Mouse (Mus musculus) midbrain, embryonic 16.5 days (tissue): ENCODE measurements around the gene Nrg3. TPM values are rescaled to one million over a fixed set of nuclear protein-coding genes. Genes with fewer than 3 reads are reported as not detected.

Experiments used
- ATAC-seq: fragments of 200-750 bp; cut with Nextera tagmentation; 2 replicates; pipeline ENCODE4 v1.8.0; 2017; ENCODE audit warnings: moderate TSS enrichment
- H3K27ac ChIP-seq: fragments of 300-500 bp; sonication (generic); 2 replicates; pipeline ENCODE4 v1.5.1; 2014; ENCODE audit warnings: mild to moderate bottlenecking, low read length, mixed read lengths
- H3K27me3 ChIP-seq: fragments of 300-500 bp; sonication (generic); 2 replicates; pipeline ENCODE4 v1.6.1; 2014; ENCODE audit warnings: low read depth, low read length, mixed read lengths; ENCODE audit not compliant: control insufficient read depth, insufficient read depth
- H3K36me3 ChIP-seq: fragments of 300-500 bp; sonication (generic); 2 replicates; pipeline ENCODE4 v1.6.1; 2014; ENCODE audit warnings: mild to moderate bottlenecking, low read length, moderate library complexity, mixed read lengths; ENCODE audit not compliant: control insufficient read depth, insufficient read depth
- H3K4me1 ChIP-seq: fragments of 300-500 bp; sonication (generic); 2 replicates; pipeline ENCODE4 v1.6.1; 2014; ENCODE audit warnings: mild to moderate bottlenecking, low read length, mixed read lengths; ENCODE audit not compliant: control insufficient read depth, insufficient read depth
- H3K4me2 ChIP-seq: fragments of 300-500 bp; sonication (generic); 2 replicates; pipeline ENCODE4 v1.6.1; 2014; ENCODE audit warnings: mild to moderate bottlenecking, low read length, mixed read lengths
- H3K4me3 ChIP-seq: fragments of 300-500 bp; sonication (generic); 2 replicates; pipeline ENCODE4 v1.5.1; 2014; ENCODE audit warnings: low read depth, mild to moderate bottlenecking, low read length, moderate library complexity, mixed read lengths
- H3K9ac ChIP-seq: fragments of 300-500 bp; sonication (generic); 2 replicates; pipeline ENCODE4 v1.6.1; 2014; ENCODE audit warnings: low read depth, low read length, mixed read lengths
- H3K9me3 ChIP-seq: fragments of 300-500 bp; sonication (generic); replicated peaks from 2 replicates; pipeline ENCODE4 v1.6.1; 2014; ENCODE audit warnings: mild to moderate bottlenecking, low read length, mixed read lengths; ENCODE audit not compliant: control insufficient read depth, poor library complexity, severe bottlenecking
- WGBS: fragments of 180-500 bp; shearing (Covaris S2); extraction: QIAGEN DNeasy Blood & Tissue Kit; methylation state at CpG from one replicate; pipeline ENCODE4 v1.1.7; 2014; 5-methylcytosine and 5-hydroxymethylcytosine counted together
- polyA plus RNA-seq: library from polyadenylated mRNA; unstranded; fragments of >200 nt; fragmentation: Nextera tagmentation; extraction: Ambion mirVana; gene quantifications from 2 replicates; pipeline ENCODE4 v1.2.1, GENCODE M21; 2015

The Nrg3 gene
- polyA plus RNA-seq, 1 experiment from 2014 or later = 12.9 TPM

- WGBS = 38% methylated on average over 1 of the region's 1 CpGs
- H3K9ac ChIP-seq = no peak overlapping the region
Measured at GRCm38 (mm10) chr14:38659973-38660372, 812.9 kb downstream of the Nrg3 start.

GRCm38 (mm10) chr14:38637070-38637469 is 835.8 kb downstream of the Nrg3 start:
- no peak for ATAC-seq
- 79% methylated on average over 3 of the region's 3 CpGs for WGBS

More at GRCm38 (mm10) chr14:38659973-38660372, 812.9 kb downstream of the Nrg3 start:
- H3K4me2 ChIP-seq = no peak overlapping the region
- no peaks in the 10 kb centered on the region for H3K4me1 ChIP-seq
- no peaks in the 10 kb centered on the region for H3K27me3 ChIP-seq
- H3K36me3 ChIP-seq = no peaks in the 10 kb centered on the region
- H3K27ac ChIP-seq = no peak overlapping the region
- H3K4me3 ChIP-seq = no peak overlapping the region
- no peaks in the 10 kb centered on the region for H3K9me3 ChIP-seq
- no peak for ATAC-seq

GRCm38 (mm10) chr14:38630114-38630513 is 842.8 kb downstream of the Nrg3 start:
- 83% methylated on average over 3 of the region's 3 CpGs for WGBS
- peaks cover 3% of the 10 kb centered on the region; the same call in 1 of the 2 replicates for H3K9me3 ChIP-seq
- ATAC-seq = no peak
- no peak overlapping the region for H3K4me2 ChIP-seq
- no peaks in the 10 kb centered on the region for H3K4me1 ChIP-seq
- H3K9ac ChIP-seq = no peak overlapping the region
- H3K4me3 ChIP-seq = no peak overlapping the region
- H3K27ac ChIP-seq = no peak overlapping the region
- no peaks in the 10 kb centered on the region for H3K27me3 ChIP-seq
- no peaks in the 10 kb centered on the region for H3K36me3 ChIP-seq

More at GRCm38 (mm10) chr14:38637070-38637469, 835.8 kb downstream of the Nrg3 start:
- H3K4me2 ChIP-seq = no peak overlapping the region
- no peaks in the 10 kb centered on the region for H3K4me1 ChIP-seq
- no peaks in the 10 kb centered on the region for H3K36me3 ChIP-seq
- H3K27me3 ChIP-seq = no peaks in the 10 kb centered on the region
- no peak overlapping the region for H3K9ac ChIP-seq
- peaks cover 3% of the 10 kb centered on the region; the same call in 1 of the 2 replicates for H3K9me3 ChIP-seq
- H3K27ac ChIP-seq = no peak overlapping the region
- no peak overlapping the region for H3K4me3 ChIP-seq

- no peak for ATAC-seq
- Histone ChIP-seq H3K4me3 (no peak overlapping the region), H3K9me3 (peaks cover 3% of the 10 kb centered on the region; the same call in 1 of the 2 replicates), H3K4me1 (no peaks in the 10 kb centered on the region), H3K4me2 (no peak overlapping the region), H3K27ac (no peak overlapping the region), H3K36me3 (no peaks in the 10 kb centered on the region), H3K9ac (no peak overlapping the region), H3K27me3 (no peaks in the 10 kb centered on the region)
Measured at GRCm38 (mm10) chr14:38629671-38630070, 843.2 kb downstream of the Nrg3 start.

- Histone ChIP-seq H3K4me2 (no peak overlapping the region), H3K4me3 (no peak overlapping the region), H3K9me3 (peaks cover under 1% of the 10 kb centered on the region; the same call in 1 of the 2 replicates), H3K36me3 (no peaks in the 10 kb centered on the region), H3K4me1 (no peaks in the 10 kb centered on the region), H3K9ac (no peak overlapping the region), H3K27me3 (no peaks in the 10 kb centered on the region), H3K27ac (no peak overlapping the region)
- ATAC-seq = no peak
- 67% methylated on average over 2 of the region's 2 CpGs for WGBS
Measured at GRCm38 (mm10) chr14:38628862-38629619, 843.8 kb downstream of the Nrg3 start.

GRCm38 (mm10) chr14:38616969-38617368 is 855.9 kb downstream of the Nrg3 start:
- H3K4me2 ChIP-seq = no peak overlapping the region

GRCm38 (mm10) chr14:38597735-38598134 is 875.2 kb downstream of the Nrg3 start:
- H3K9me3 ChIP-seq = no peaks in the 10 kb centered on the region
- H3K4me2 ChIP-seq = no peak overlapping the region
- H3K4me1 ChIP-seq = no peaks in the 10 kb centered on the region
- no peak for ATAC-seq
- no peak overlapping the region for H3K9ac ChIP-seq
- H3K4me3 ChIP-seq = no peak overlapping the region
- H3K27me3 ChIP-seq = no peaks in the 10 kb centered on the region
- H3K27ac ChIP-seq = no peak overlapping the region
- no peaks in the 10 kb centered on the region for H3K36me3 ChIP-seq

More at GRCm38 (mm10) chr14:38616969-38617368, 855.9 kb downstream of the Nrg3 start:
- H3K4me1 ChIP-seq = no peaks in the 10 kb centered on the region
- no peak overlapping the region for H3K4me3 ChIP-seq
- ATAC-seq = no peak
- H3K9me3 ChIP-seq = no peaks in the 10 kb centered on the region
- H3K27ac ChIP-seq = no peak overlapping the region
- no peaks in the 10 kb centered on the region for H3K36me3 ChIP-seq
- no peaks in the 10 kb centered on the region for H3K27me3 ChIP-seq
- H3K9ac ChIP-seq = no peak overlapping the region

GRCm38 (mm10) chr14:38594297-38594696 is 878.6 kb downstream of the Nrg3 start:
- Histone ChIP-seq H3K9ac (no peak overlapping the region), H3K4me1 (no peaks in the 10 kb centered on the region), H3K9me3 (no peaks in the 10 kb centered on the region), H3K4me3 (no peak overlapping the region), H3K27me3 (no peaks in the 10 kb centered on the region), H3K36me3 (no peaks in the 10 kb centered on the region), H3K4me2 (no peak overlapping the region), H3K27ac (no peak overlapping the region)
- no peak for ATAC-seq
- WGBS = 84% methylated on average over 1 of the region's 1 CpGs

- no peaks in the 10 kb centered on the region for H3K4me1 ChIP-seq
- H3K27me3 ChIP-seq = no peaks in the 10 kb centered on the region
- H3K4me2 ChIP-seq = no peak overlapping the region
- 92% methylated on average over 3 of the region's 3 CpGs for WGBS
- H3K27ac ChIP-seq = no peak overlapping the region
- H3K36me3 ChIP-seq = no peaks in the 10 kb centered on the region
- H3K4me3 ChIP-seq = no peak overlapping the region
- no peak for ATAC-seq
- H3K9ac ChIP-seq = no peak overlapping the region
- no peaks in the 10 kb centered on the region for H3K9me3 ChIP-seq
Measured at GRCm38 (mm10) chr14:38576796-38577195, 896.1 kb downstream of the Nrg3 start.
